Mouse (Mus musculus) layer of hippocampus, adult 2 months (tissue): ENCODE results near the gene Krtap7-1. TPM values are rescaled to one million over a fixed set of nuclear protein-coding genes. Genes with fewer than 3 reads are reported as not detected.

Experiments
- DNase-seq, 2 experiments: peaks; one replicate each; pipeline ENCODE4 v3.0.0; 2022; ENCODE audit warnings: low spot score in 2 of 2
- H3K27ac ChIP-seq: fragments of 200-600 bp; 2 replicates; pipeline ENCODE4 v1.8.1; 2022
- H3K4me3 ChIP-seq: fragments of 200-600 bp; 2 replicates; pipeline ENCODE4 v1.8.1; 2022; ENCODE audit warnings: mild to moderate bottlenecking
- CTCF ChIP-seq: fragments of 200-600 bp; conservative IDR thresholded peaks from 2 replicates; pipeline ENCODE4 v1.8.1; 2022; ENCODE audit warnings: antibody characterized with exemption, mild to moderate bottlenecking, moderate library complexity
- long read RNA-seq, 2 experiments: library from polyadenylated mRNA; stranded (forward); transcript quantifications; one replicate each; pipeline ENCODE4 v2.0.0; 2021; ENCODE audit warnings: borderline mapping rate in 2 of 2
- total RNA-seq, 2 experiments: library from RNA; stranded (reverse); gene quantifications; 2 replicates each; pipeline ENCODE4 v1.2.3; 2021

Krtap7-1 gene
- not detected for total RNA-seq
- long read RNA-seq, experiment 1: 0 reads
- long read RNA-seq, experiment 2: 0 reads

DNA sequence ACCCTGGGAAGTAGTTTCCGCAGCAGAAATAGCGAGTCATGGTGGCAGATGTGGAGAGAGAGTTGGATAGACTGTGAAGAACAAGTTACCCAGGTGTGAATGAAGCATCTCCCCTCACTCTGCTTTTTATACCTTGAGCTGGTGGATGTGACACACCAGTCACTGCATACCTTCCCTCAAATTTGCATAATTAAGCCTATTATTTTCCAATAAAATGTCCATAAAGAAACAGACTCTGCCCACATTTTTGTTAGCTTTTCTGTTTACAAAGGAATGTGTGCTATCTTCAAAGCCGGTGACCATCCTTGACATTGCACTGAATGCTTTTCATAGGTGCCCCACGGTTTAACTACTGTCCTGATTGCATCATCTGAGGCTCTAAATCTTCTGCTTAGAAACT is at the start of gene Krtap7-1:
Krtap7-1 (minus strand) TSS at position 101 of the 400 bp plus-strand sequence.
- no peak within 1 kb of the TSS for H3K27ac ChIP-seq
- no peak within 1 kb of the TSS for H3K4me3 ChIP-seq
- DNase-seq: no peak
- TF ChIP-seq CTCF: no peak

GRCm38 (mm10) chr16:89550298-89550697 is 42.2 kb upstream of the Krtap7-1 start:
- TF ChIP-seq CTCF: no peak
- H3K4me3 ChIP-seq: no peak overlapping the region
- no peak for DNase-seq
- H3K27ac ChIP-seq: no peak overlapping the region

DNA sequence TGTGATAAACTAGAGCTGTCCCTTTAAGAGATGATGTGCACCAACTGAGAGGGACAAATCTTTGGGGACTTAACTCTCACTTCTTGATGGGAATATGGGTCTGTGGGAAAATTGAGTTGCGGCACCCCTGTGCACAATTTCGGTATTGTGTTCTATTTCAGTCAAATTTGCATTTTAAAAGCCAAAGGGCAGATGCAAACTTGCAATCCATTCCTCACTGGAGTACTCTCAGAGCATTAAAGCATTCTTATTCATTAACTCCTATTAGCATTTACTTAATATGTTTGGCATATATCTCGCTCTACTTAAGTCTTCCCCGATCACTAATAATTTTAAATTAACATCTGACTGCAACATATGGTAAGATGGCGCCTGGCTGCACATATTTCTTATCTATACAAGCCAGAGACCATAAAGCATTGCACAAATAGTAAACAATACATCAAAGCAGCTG is 29.9 kb upstream of the Krtap7-1 start:
- no peak overlapping the region for H3K27ac ChIP-seq
- DNase-seq: no peak
- H3K4me3 ChIP-seq: no peak overlapping the region
- no peak for TF ChIP-seq CTCF

- Histone ChIP-seq H3K27ac (no peak overlapping the region), H3K4me3 (no peak overlapping the region)
- TF ChIP-seq CTCF: no peak
- DNase-seq: no peak
Measured at GRCm38 (mm10) chr16:89537349-89537748, 29.2 kb upstream of the Krtap7-1 start.

- no peak overlapping the region for H3K4me3 ChIP-seq
- no peak for TF ChIP-seq CTCF
- H3K27ac ChIP-seq: peak overlapping the region; percentile 3; the same call in 1 of the 2 replicates
- peak; percentile 9 to 14 for DNase-seq
Measured at GRCm38 (mm10) chr16:89530547-89530946, 22.4 kb upstream of the Krtap7-1 start.

GRCm38 (mm10) chr16:89529846-89530245 is 21.7 kb upstream of the Krtap7-1 start:
- DNase-seq: no peak
- Histone ChIP-seq H3K27ac (peak overlapping the region; percentile 3; the same call in 1 of the 2 replicates), H3K4me3 (no peak overlapping the region)
- no peak for TF ChIP-seq CTCF

- no peak overlapping the region for H3K27ac ChIP-seq
Measured at GRCm38 (mm10) chr16:89528380-89528779, 20.3 kb upstream of the Krtap7-1 start.

DNA sequence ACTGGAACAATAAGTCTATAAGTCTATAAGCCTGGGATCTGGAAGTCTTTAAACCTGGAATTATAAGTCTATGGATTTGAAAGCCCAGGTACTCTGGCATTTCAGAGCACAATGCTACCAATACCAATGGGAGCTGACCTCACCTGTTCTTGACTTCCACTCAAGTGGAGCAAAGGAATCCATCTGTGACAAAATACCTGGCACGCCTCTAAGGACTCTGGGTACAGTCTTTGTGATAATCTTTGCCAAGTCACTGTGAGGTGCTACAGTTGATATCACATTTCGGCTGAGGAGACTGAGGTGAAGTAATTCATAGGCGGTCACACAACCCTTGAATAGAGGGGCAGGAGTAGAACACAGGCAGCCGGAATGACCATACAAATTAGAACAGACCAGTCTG is 12.9 kb upstream of the Krtap7-1 start:
- TF ChIP-seq CTCF: no peak
- no peak overlapping the region for H3K27ac ChIP-seq
- no peak for DNase-seq
- no peak overlapping the region for H3K4me3 ChIP-seq

More at GRCm38 (mm10) chr16:89528380-89528779, 20.3 kb upstream of the Krtap7-1 start:
- no peak overlapping the region for H3K4me3 ChIP-seq
- no peak for DNase-seq
- TF ChIP-seq CTCF: no peak

- Histone ChIP-seq H3K4me3 (no peak overlapping the region), H3K27ac (no peak overlapping the region)
- TF ChIP-seq CTCF: no peak
- peak in 1 of 2 experiments; percentile 41 for DNase-seq
Measured at GRCm38 (mm10) chr16:89520555-89520954, 12.4 kb upstream of the Krtap7-1 start.

- H3K27ac ChIP-seq: no peak overlapping the region
- H3K4me3 ChIP-seq: no peak overlapping the region
- TF ChIP-seq CTCF: no peak
- DNase-seq: no peak
Measured at GRCm38 (mm10) chr16:89520091-89520490, 12.0 kb upstream of the Krtap7-1 start.

GRCm38 (mm10) chr16:89517635-89518034 is 9.5 kb upstream of the Krtap7-1 start:
- Histone ChIP-seq H3K4me3 (no peak overlapping the region), H3K27ac (no peak overlapping the region)
- peak; percentile 30 to 61 for DNase-seq
- TF ChIP-seq CTCF: peak; percentile 87

- Histone ChIP-seq H3K4me3 (no peak overlapping the region; the same call in 1 of the 2 replicates), H3K27ac (no peak overlapping the region)
- no peak for TF ChIP-seq CTCF
- DNase-seq: no peak
Measured at GRCm38 (mm10) chr16:89513431-89513830, 5.3 kb upstream of the Krtap7-1 start.

DNA sequence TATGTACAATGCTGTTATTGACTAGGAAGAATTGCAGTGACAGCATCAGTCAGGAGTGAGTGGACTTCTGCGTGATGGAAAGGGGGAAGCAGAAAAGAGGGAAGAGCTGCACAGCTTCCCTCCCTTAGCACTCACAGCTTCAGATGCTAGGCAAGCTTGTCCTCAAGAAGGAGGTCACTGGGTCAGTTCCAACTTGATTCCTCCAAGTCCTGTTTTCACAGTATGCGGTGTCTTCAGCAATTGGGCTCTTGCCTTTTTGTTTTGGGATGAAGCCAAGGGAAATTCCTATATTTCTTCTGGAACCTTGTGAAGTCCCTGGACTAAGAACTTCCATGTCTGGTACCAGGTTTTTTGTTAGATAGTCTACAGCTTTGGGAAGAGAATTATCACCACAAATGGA is 4.6 kb downstream of the Krtap7-1 start:
- Histone ChIP-seq H3K27ac (no peak overlapping the region), H3K4me3 (no peak overlapping the region)
- no peak for TF ChIP-seq CTCF
- DNase-seq: no peak

GRCm38 (mm10) chr16:89501870-89502269 is 6.3 kb downstream of the Krtap7-1 start:
- H3K27ac ChIP-seq: no peak overlapping the region
- no peak for DNase-seq
- H3K4me3 ChIP-seq: no peak overlapping the region
- no peak for TF ChIP-seq CTCF
